Mouse (Mus musculus) left cerebral cortex, postnatal 4 days (tissue): ENCODE results near the gene Rxfp4. TPM values are rescaled to one million over a fixed set of nuclear protein-coding genes. Genes with fewer than 3 reads are reported as not detected.

Source experiments
- DNase-seq: peaks from one replicate; pipeline ENCODE4 v3.0.0-alpha.2; 2022
- intact Hi-C: fragments of 180-260 bp; cut with DNase I; formaldehyde crosslinking; loops from one replicate; pipeline ENCODE4 v1.15.1; 2025
- total RNA-seq, 2 experiments: library from RNA; stranded (reverse); gene quantifications; 2 replicates each; pipeline ENCODE4 v1.2.3; 2021

Rxfp4 gene
- total RNA-seq, 2 experiments from 2014 or later = not detected

- intact Hi-C loops = no loop called here
- DNase-seq = no peak
These were observed 22.0 kb downstream of the Rxfp4 start for GRCm38 (mm10) chr3:88630849-88631341.

GRCm38 (mm10) chr3:88630018-88630417, 22.9 kb downstream of the Rxfp4 start:
- intact Hi-C loops = no loop called here
- DNase-seq = no peak

GRCm38 (mm10) chr3:88629244-88629643, 23.7 kb downstream of the Rxfp4 start:
- intact Hi-C loops = no loop called here
- no peak for DNase-seq

GRCm38 (mm10) chr3:88628766-88629165, 24.2 kb downstream of the Rxfp4 start:
- DNase-seq = no peak
- intact Hi-C loops = no loop called here

- intact Hi-C loops = no loop called here
These were observed 25.4 kb downstream of the Rxfp4 start for GRCm38 (mm10) chr3:88627535-88627934.

GRCm38 (mm10) chr3:88627114-88627513, 25.8 kb downstream of the Rxfp4 start:
- no peak for DNase-seq
- intact Hi-C loops = no loop called here

More at GRCm38 (mm10) chr3:88627535-88627934, 25.4 kb downstream of the Rxfp4 start:
- DNase-seq = no peak

- DNase-seq = no peak
- intact Hi-C loops = no loop called here
These were observed 26.6 kb downstream of the Rxfp4 start for GRCm38 (mm10) chr3:88626316-88626715.

- no peak for DNase-seq
- intact Hi-C loops = no loop called here
These were observed 27.4 kb downstream of the Rxfp4 start for GRCm38 (mm10) chr3:88625531-88625930.

- DNase-seq = no peak
- intact Hi-C loops = no loop called here
These were observed 28.0 kb downstream of the Rxfp4 start for GRCm38 (mm10) chr3:88624951-88625350.

GRCm38 (mm10) chr3:88624324-88624723, 28.6 kb downstream of the Rxfp4 start:
- peak; percentile 89 for DNase-seq
- intact Hi-C loops = no loop called here

- intact Hi-C loops = no loop called here
- peak; percentile 51 for DNase-seq
These were observed 29.4 kb downstream of the Rxfp4 start for GRCm38 (mm10) chr3:88623346-88624135.

- intact Hi-C loops = no loop called here
- peak; percentile 64 for DNase-seq
These were observed 30.0 kb downstream of the Rxfp4 start for GRCm38 (mm10) chr3:88622941-88623345.

GRCm38 (mm10) chr3:88622113-88622940, 30.6 kb downstream of the Rxfp4 start:
- DNase-seq = peak; percentile 76
- intact Hi-C loops = no loop called here

- intact Hi-C loops = no loop called here
- DNase-seq = peak; percentile 70
These were observed 31.3 kb downstream of the Rxfp4 start for GRCm38 (mm10) chr3:88621537-88622112.

- intact Hi-C loops = no loop called here
- DNase-seq = peak; percentile 73
These were observed 31.9 kb downstream of the Rxfp4 start for GRCm38 (mm10) chr3:88620992-88621536.

- intact Hi-C loops = no loop called here
- DNase-seq = no peak
These were observed 32.6 kb downstream of the Rxfp4 start for GRCm38 (mm10) chr3:88620146-88620991.

GRCm38 (mm10) chr3:88619113-88620097, 33.5 kb downstream of the Rxfp4 start:
- DNase-seq = no peak
- intact Hi-C loops = no loop called here

- no peak for DNase-seq
- intact Hi-C loops = no loop called here
These were observed 34.7 kb downstream of the Rxfp4 start for GRCm38 (mm10) chr3:88618074-88618871.
